Mouse (Mus musculus): ENCODE data around the gene E2f7.

DNA sequence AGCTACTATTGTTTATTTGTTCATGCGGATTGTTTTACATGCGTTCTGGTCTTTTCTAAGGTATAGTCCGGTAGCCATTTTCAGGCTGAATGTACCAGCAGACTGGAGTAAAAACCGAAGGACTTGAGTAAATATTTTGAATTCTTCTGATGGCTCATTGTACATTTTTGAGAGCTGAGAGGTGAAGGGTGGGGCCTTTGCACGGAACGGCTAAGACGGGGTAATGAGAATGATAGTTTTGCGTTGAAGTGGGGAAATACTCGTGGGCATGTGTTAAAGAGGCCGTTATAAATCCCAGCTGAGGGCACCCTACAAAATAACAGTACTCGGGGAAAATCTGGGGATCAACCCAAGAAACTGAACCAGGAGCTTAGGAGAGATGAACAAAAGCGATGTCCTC is 1.1 kb upstream of the E2f7 start:
- TF ChIP-seq CTCF (IDR thresholded peaks at IDR 0.05; ENCODE audit: low read depth) (no peak), EP300 (IDR thresholded peaks at IDR 0.05; ENCODE audit: low read depth) (no peak)

Data from liver, embryonic 14.5 days (tissue).